Mouse (Mus musculus) liver, adult 2 months (tissue): Measurements from ENCODE around the gene Zfp84.

Source experiments
- CTCF ChIP-seq: fragments of 200-500 bp; IDR thresholded peaks from 2 replicates; pipeline ENCODE4 v1.5.1; 2011; ENCODE audit warnings: low read depth, low read length, control low read depth
- POLR2A ChIP-seq: fragments of 200-500 bp; IDR thresholded peaks from 2 replicates; pipeline ENCODE4 v1.6.1; 2011; ENCODE audit warnings: low read length, control low read depth; ENCODE audit not compliant: insufficient read depth; ENCODE audit errors: extremely low read depth

DNA sequence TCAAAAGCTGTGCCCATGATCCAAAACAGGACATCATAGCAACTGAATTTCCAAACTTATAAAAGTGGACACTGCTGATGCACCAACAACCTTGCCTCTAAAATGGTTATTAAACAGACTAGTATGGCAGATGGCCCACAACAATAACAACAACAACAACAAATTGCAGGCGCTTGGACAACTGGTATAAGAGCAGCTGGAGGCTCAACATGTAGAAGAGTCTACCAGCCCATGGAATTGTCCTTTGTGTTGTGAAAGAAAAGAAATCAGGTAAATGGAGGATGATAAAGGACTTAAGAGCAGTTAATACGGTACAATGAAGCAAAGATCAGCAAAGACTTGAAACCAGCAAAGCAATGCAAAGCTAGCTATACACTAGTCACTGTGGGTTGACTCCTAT is 46.0 kb downstream of the Zfp84 start:
- TF ChIP-seq CTCF (no peak), POLR2A (no peak)
